22 mouse cellular contexts compared by ENCODE assay signal in the genomic region with DNA sequence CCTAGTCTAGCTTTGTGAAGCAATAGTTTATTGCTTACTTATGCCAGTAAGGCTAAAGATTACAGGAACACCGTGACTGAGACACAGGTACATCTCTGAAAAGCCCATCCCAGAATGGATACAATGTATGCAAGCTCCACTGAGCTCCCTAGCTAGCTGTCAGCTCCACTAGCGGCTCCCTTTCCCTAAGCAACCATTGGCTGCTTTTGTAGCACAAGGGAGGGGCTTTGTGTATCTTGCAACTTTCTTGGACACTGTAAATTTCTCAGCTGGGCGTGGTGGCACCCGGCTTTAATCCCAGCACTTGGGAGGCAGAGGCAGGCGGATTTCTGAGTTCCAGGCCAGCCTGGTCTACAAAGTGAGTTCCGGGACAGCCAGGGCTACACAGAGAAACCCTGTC.
DNase-seq lines count a peak whose midpoint lies in the region; ATAC-seq lines count a peak whose summit lies in the region.
"Had no signal": no experiment of that assay in that cellular context is flagged by ENCODE, and none has a peak within 500 bp of the region (broad histone marks: within the 10 kb centered on the region; RNA-seq: fewer than 3 reads in every experiment).

No protein-coding gene starts in this region.

- WGBS in heart, embryonic 12.5 days, result 66% methylated on average over 6 of the region's 6 CpGs
- WGBS in hindbrain, embryonic 10.5 days, result 83% methylated on average over 6 of the region's 6 CpGs
- 81% methylated on average over 6 of the region's 6 CpGs for WGBS in hindbrain, embryonic 13.5 days
- WGBS in forebrain, embryonic 14.5 days, result 88% methylated on average over 6 of the region's 6 CpGs

- ATAC-seq in heart, embryonic 12.5 days (ENCODE audit: insufficient number of reproducible peaks, low FRiP score), result no peak
- no peak for ATAC-seq in hindbrain, embryonic 13.5 days (ENCODE audit: low FRiP score)
- ATAC-seq in forebrain, embryonic 14.5 days, result no peak
- ATAC-seq: forebrain, embryonic 15.5 days; inflammation-experienced regulatory T-cells, adult 6 months; intestine, embryonic 16.5 days had no signal

- DNase-seq in heart, postnatal 4 days, result no peak
- no peak for DNase-seq in hindbrain, embryonic 10.5 days (ENCODE audit: low spot score)
- DNase-seq in R1 (ENCODE audit: low read depth, low spot score), result peak; percentile 86
- DNase-seq in kidney, postnatal 4 days, result no peak
- DNase-seq in forebrain, embryonic 14.5 days (ENCODE audit: low spot score), result no peak
- DNase-seq: B cell, adult 2 months; cerebellum, adult 11 months; cerebellum, adult 9-11 months; cerebellum, postnatal 25 days; gastrocnemius, postnatal 25 days; kidney, adult 18-20 months had no signal

- H3K4me1 ChIP-seq in heart, embryonic 12.5 days (replicated peaks), result peaks cover 37% of the 10 kb centered on the region
- peaks cover 49% of the 10 kb centered on the region for H3K4me1 ChIP-seq in hindbrain, embryonic 10.5 days (replicated peaks)
- peaks cover 37% of the 10 kb centered on the region for H3K4me1 ChIP-seq in hindbrain, embryonic 13.5 days (replicated peaks)
- H3K4me1 ChIP-seq in forebrain, embryonic 14.5 days (ENCODE audit: control insufficient read depth, insufficient read depth, low read length), result peaks cover 24% of the 10 kb centered on the region

- H3K4me2 ChIP-seq in heart, embryonic 12.5 days, result no peak overlapping the region; the same call in 1 of the 2 replicates
- H3K4me2 ChIP-seq in hindbrain, embryonic 13.5 days, result no peak overlapping the region
- no peak overlapping the region for H3K4me2 ChIP-seq in forebrain, embryonic 14.5 days (ENCODE audit: low read length)
- H3K4me2 ChIP-seq: embryonic facial prominence, embryonic 12.5 days; embryonic facial prominence, embryonic 15.5 days; forebrain, embryonic 15.5 days; heart, embryonic 11.5 days; hindbrain, embryonic 14.5 days had no signal

- no peaks in the 10 kb centered on the region for H3K9me3 ChIP-seq in heart, embryonic 12.5 days (replicated peaks)
- no peaks in the 10 kb centered on the region for H3K9me3 ChIP-seq in hindbrain, embryonic 10.5 days
- no peaks in the 10 kb centered on the region for H3K9me3 ChIP-seq in hindbrain, embryonic 13.5 days
- no peaks in the 10 kb centered on the region for H3K9me3 ChIP-seq in forebrain, embryonic 14.5 days (replicated peaks; ENCODE audit: control insufficient read depth, low read length)
- H3K9me3 ChIP-seq: embryonic facial prominence, embryonic 12.5 days; embryonic facial prominence, embryonic 15.5 days; forebrain, embryonic 15.5 days had no signal

- no peaks in the 10 kb centered on the region; the same call in 1 of the 2 replicates for H3K27me3 ChIP-seq in heart, embryonic 12.5 days (replicated peaks)
- H3K27me3 ChIP-seq in hindbrain, embryonic 10.5 days (ENCODE audit: insufficient read depth, poor library complexity, severe bottlenecking), result peaks cover 8% of the 10 kb centered on the region
- H3K27me3 ChIP-seq in hindbrain, embryonic 13.5 days, result peaks cover 28% of the 10 kb centered on the region
- H3K27me3 ChIP-seq in forebrain, embryonic 14.5 days (replicated peaks; ENCODE audit: control insufficient read depth, insufficient read depth, low read length), result no peaks in the 10 kb centered on the region
- H3K27me3 ChIP-seq: CH12.LX; embryonic facial prominence, embryonic 12.5 days; embryonic facial prominence, embryonic 15.5 days; forebrain, embryonic 15.5 days had no signal

- no peak overlapping the region for H3K9ac ChIP-seq in heart, embryonic 12.5 days
- H3K9ac ChIP-seq in hindbrain, embryonic 13.5 days, result no peak overlapping the region
- no peak overlapping the region for H3K9ac ChIP-seq in forebrain, embryonic 14.5 days (ENCODE audit: low read length)
- H3K9ac ChIP-seq: embryonic facial prominence, embryonic 12.5 days; embryonic facial prominence, embryonic 15.5 days; forebrain, embryonic 15.5 days; hindbrain, embryonic 14.5 days had no signal

- H3K36me3 ChIP-seq in heart, embryonic 12.5 days, result no peaks in the 10 kb centered on the region
- H3K36me3 ChIP-seq in hindbrain, embryonic 10.5 days, result no peaks in the 10 kb centered on the region
- no peaks in the 10 kb centered on the region for H3K36me3 ChIP-seq in hindbrain, embryonic 13.5 days
- H3K36me3 ChIP-seq in forebrain, embryonic 14.5 days (ENCODE audit: control insufficient read depth, insufficient read depth, low read length), result no peaks in the 10 kb centered on the region
- H3K36me3 ChIP-seq: embryonic facial prominence, embryonic 12.5 days; embryonic facial prominence, embryonic 15.5 days; forebrain, embryonic 15.5 days had no signal

- peak overlapping the region; percentile 45; the same call in 1 of the 2 replicates for H3K27ac ChIP-seq in heart, embryonic 12.5 days (ENCODE audit: poor library complexity, severe bottlenecking)
- 0 out of 2 replicates have a peak overlapping the region, but pooled peaks have one; percentile 40 for H3K27ac ChIP-seq in hindbrain, embryonic 10.5 days
- no peak overlapping the region for H3K27ac ChIP-seq in hindbrain, embryonic 13.5 days
- no peak overlapping the region for H3K27ac ChIP-seq in forebrain, embryonic 14.5 days (ENCODE audit: low read depth, low read length)
- H3K27ac ChIP-seq: embryonic facial prominence, embryonic 12.5 days; embryonic facial prominence, embryonic 15.5 days; forebrain, embryonic 15.5 days; hindbrain, embryonic 14.5 days; hindbrain, postnatal 0 days had no signal

- no peak overlapping the region for H3K4me3 ChIP-seq in heart, embryonic 12.5 days
- no peak overlapping the region for H3K4me3 ChIP-seq in hindbrain, embryonic 10.5 days
- no peak overlapping the region for H3K4me3 ChIP-seq in hindbrain, embryonic 13.5 days
- no peak overlapping the region for H3K4me3 ChIP-seq in forebrain, embryonic 14.5 days (ENCODE audit: low read depth, low read length)
- H3K4me3 ChIP-seq: embryonic facial prominence, embryonic 12.5 days; embryonic facial prominence, embryonic 15.5 days; forebrain, embryonic 15.5 days had no signal

Comparison
In these comparisons a context has a peak if more than half of its experiments do, and no peak if none do; other contexts are left out.
1. H3K27ac ChIP-seq: peak in heart, embryonic 12.5 days (single experiment) and hindbrain, embryonic 10.5 days (single experiment); none in hindbrain, embryonic 13.5 days (single experiment) and forebrain, embryonic 14.5 days (single experiment).